Mouse (Mus musculus) MEL (cell line): ENCODE results near the gene Sfrp5. TPM values are rescaled to one million over a fixed set of nuclear protein-coding genes. Genes with fewer than 3 reads are reported as not detected.
A peak's percentile ranks its signal among the peaks of the same experiment; 100 is the strongest.

Source experiments
- DNase-seq: peaks from one replicate; pipeline ENCODE4 v3.0.0; 2011; ENCODE audit warnings: low read depth, low spot score
- H3K27ac ChIP-seq: 2 replicates; pipeline ENCODE4 v1.5.1; 2012; ENCODE audit warnings: low read depth, mild to moderate bottlenecking, control low read depth, low read length, moderate library complexity; ENCODE audit not compliant: control insufficient read depth
- H3K27me3 ChIP-seq, 2 experiments: fragments of 150-350 bp in 1 of 2; sonication (generic) in 1 of 2; 2 replicates each; pipeline ENCODE4 v1.6.1; 2012; ENCODE audit warnings: low read length in 2 of 2, mild to moderate bottlenecking in 2 of 2, improper control_type of control experiment in 1 of 2, moderate library complexity in 1 of 2; ENCODE audit not compliant: insufficient read depth in 2 of 2, control insufficient read depth in 1 of 2
- H3K36me3 ChIP-seq, 2 experiments: 2 replicates each; pipeline ENCODE4 v1.6.1; 2012 to 2014; ENCODE audit warnings: low read length in 2 of 2, improper control_type of control experiment in 1 of 2, inconsistent platforms in 1 of 2, mild to moderate bottlenecking in 1 of 2; ENCODE audit not compliant: insufficient read depth in 2 of 2, control insufficient read depth in 1 of 2
- H3K4me1 ChIP-seq, 2 experiments: fragments of 150-350 bp in 1 of 2; sonication (generic) in 1 of 2; 2 replicates each; pipeline ENCODE4 v1.6.1; 2012; ENCODE audit warnings: low read length in 2 of 2, improper control_type of control experiment in 1 of 2, mild to moderate bottlenecking in 1 of 2; ENCODE audit not compliant: insufficient read depth in 2 of 2, control insufficient read depth in 1 of 2
- H3K4me3 ChIP-seq, 2 experiments: fragments of 150-350 bp in 1 of 2; sonication (generic) in 1 of 2; 2 replicates each; pipeline ENCODE4 v1.5.1; 2012; ENCODE audit warnings: low read depth in 2 of 2, low read length in 2 of 2, mild to moderate bottlenecking in 2 of 2, moderate library complexity in 2 of 2, control low read depth in 1 of 2, improper control_type of control experiment in 1 of 2; ENCODE audit not compliant: control insufficient read depth in 1 of 2, insufficient read depth in 1 of 2
- H3K79me2 ChIP-seq: 2 replicates; pipeline ENCODE4 v1.6.1; 2012; ENCODE audit warnings: mild to moderate bottlenecking, low read length, moderate library complexity; ENCODE audit not compliant: control insufficient read depth, poor library complexity, insufficient read depth
- H3K9ac ChIP-seq: 2 replicates; pipeline ENCODE4 v1.6.1; 2012; ENCODE audit warnings: low read depth, mild to moderate bottlenecking, control low read depth, low read length, moderate library complexity; ENCODE audit not compliant: control insufficient read depth, poor library complexity, severe bottlenecking
- H3K9me3 ChIP-seq: fragments of 150-350 bp; sonication (generic); replicated peaks from 2 replicates; pipeline ENCODE4 v1.6.1; 2012; ENCODE audit warnings: mild to moderate bottlenecking, low read length, improper control_type of control experiment, moderate library complexity; ENCODE audit not compliant: insufficient read depth
- BHLHE40 ChIP-seq: IDR thresholded peaks from 2 replicates; pipeline ENCODE4 v1.6.1; 2012; ENCODE audit warnings: low read depth, mild to moderate bottlenecking, inconsistent platforms, low read length, improper control_type of control experiment, borderline replicate concordance
- CHD1 ChIP-seq: IDR thresholded peaks from 2 replicates; pipeline ENCODE4 v1.6.1; 2012; ENCODE audit warnings: low read depth, mild to moderate bottlenecking, inconsistent platforms, low read length, improper control_type of control experiment
- CTCF ChIP-seq, 3 experiments: IDR thresholded peaks in 2 of 3; conservative IDR thresholded peaks in 1 of 3; 2 replicates each; pipeline ENCODE4 v1.5.1; 2011 to 2012; ENCODE audit warnings: low read length in 3 of 3, low read depth in 2 of 3, mild to moderate bottlenecking in 2 of 3, improper control_type of control experiment in 1 of 3, inconsistent platforms in 1 of 3, mixed read lengths in 1 of 3, moderate library complexity in 1 of 3; ENCODE audit not compliant: control insufficient read depth in 1 of 3, insufficient read depth in 1 of 3, poor library complexity in 1 of 3, severe bottlenecking in 1 of 3
- ETS1 ChIP-seq: IDR thresholded peaks from 2 replicates; pipeline ENCODE4 v1.6.1; 2012; ENCODE audit warnings: low read depth, mild to moderate bottlenecking, inconsistent platforms, low read length, improper control_type of control experiment, moderate library complexity
- GABPA ChIP-seq: IDR thresholded peaks from 2 replicates; pipeline ENCODE4 v1.6.1; 2012; ENCODE audit warnings: low read depth, mild to moderate bottlenecking, inconsistent platforms, low read length, improper control_type of control experiment, moderate library complexity
- HCFC1 ChIP-seq: IDR thresholded peaks from 2 replicates; pipeline ENCODE4 v1.6.1; 2012; ENCODE audit warnings: low read depth, mild to moderate bottlenecking, inconsistent platforms, low read length, improper control_type of control experiment, moderate library complexity
- KAT2A ChIP-seq: conservative IDR thresholded peaks from 2 replicates; pipeline ENCODE4 v1.6.1; 2012; ENCODE audit warnings: low read depth, low read length, improper control_type of control experiment, inconsistent platforms
- MAFK ChIP-seq: IDR thresholded peaks from 2 replicates; pipeline ENCODE4 v1.6.1; 2011; ENCODE audit warnings: low read depth, mild to moderate bottlenecking, low read length, improper control_type of control experiment, borderline replicate concordance
- MAZ ChIP-seq: IDR thresholded peaks from 2 replicates; pipeline ENCODE4 v1.6.1; 2012; ENCODE audit warnings: low read depth, mild to moderate bottlenecking, inconsistent platforms, low read length, improper control_type of control experiment
- MYB ChIP-seq: IDR thresholded peaks from 2 replicates; pipeline ENCODE4 v1.6.1; 2011; ENCODE audit warnings: mild to moderate bottlenecking, low read depth, low read length, improper control_type of control experiment
- MYC ChIP-seq: IDR thresholded peaks from 2 replicates; pipeline ENCODE4 v1.6.1; 2011; ENCODE audit warnings: low read depth, mild to moderate bottlenecking, low read length, improper control_type of control experiment, moderate library complexity
- NELFE ChIP-seq: IDR thresholded peaks from 2 replicates; pipeline ENCODE4 v1.6.1; 2011; ENCODE audit warnings: low read depth, low read length, improper control_type of control experiment
- POLR2A ChIP-seq, 2 experiments: IDR thresholded peaks; 2 replicates each; pipeline ENCODE4 v1.6.1; 2011 to 2012; ENCODE audit warnings: low read length in 2 of 2, mild to moderate bottlenecking in 2 of 2, control low read depth in 1 of 2, improper control_type of control experiment in 1 of 2, low read depth in 1 of 2, moderate library complexity in 1 of 2; ENCODE audit not compliant: control insufficient read depth in 1 of 2, insufficient read depth in 1 of 2, poor library complexity in 1 of 2
- SIN3A ChIP-seq: IDR thresholded peaks from 2 replicates; pipeline ENCODE4 v1.6.1; 2012; ENCODE audit warnings: low read length, improper control_type of control experiment, inconsistent platforms
- SMC3 ChIP-seq: IDR thresholded peaks from 2 replicates; pipeline ENCODE4 v1.6.1; 2011; ENCODE audit warnings: low read depth, low read length, improper control_type of control experiment
- TCF12 ChIP-seq: IDR thresholded peaks from 2 replicates; pipeline ENCODE4 v1.6.1; 2014; ENCODE audit warnings: low read depth, mild to moderate bottlenecking, inconsistent platforms, low read length, improper control_type of control experiment, moderate library complexity
- UBTF ChIP-seq: IDR thresholded peaks from 2 replicates; pipeline ENCODE4 v1.6.1; 2012; ENCODE audit warnings: low read depth, mild to moderate bottlenecking, inconsistent platforms, low read length, improper control_type of control experiment, moderate library complexity, borderline replicate concordance; ENCODE audit not compliant: insufficient read depth
- USF1 ChIP-seq: IDR thresholded peaks from 2 replicates; pipeline ENCODE4 v1.6.1; 2014; ENCODE audit warnings: low read depth, mild to moderate bottlenecking, inconsistent platforms, low read length, improper control_type of control experiment, moderate library complexity
- ZC3H11A ChIP-seq: IDR thresholded peaks from 2 replicates; pipeline ENCODE4 v1.6.1; 2012; ENCODE audit warnings: low read depth, mild to moderate bottlenecking, inconsistent platforms, low read length, improper control_type of control experiment
- ZKSCAN1 ChIP-seq: IDR thresholded peaks from 2 replicates; pipeline ENCODE4 v1.6.1; 2012; ENCODE audit warnings: low read depth, mild to moderate bottlenecking, inconsistent platforms, low read length, improper control_type of control experiment, moderate library complexity
- polyA plus RNA-seq, 2 experiments: library from polyadenylated mRNA; stranded (reverse) in 1 of 2; unstranded in 1 of 2; fragments of >175 nt in 1 of 2; fragments of >200 nt in 1 of 2; gene quantifications; 2 replicates each; pipeline versions ENCODE4 v1.2.1 to v1.2.4; 2012; ENCODE audit warnings: low replicate concordance in 2 of 2, low read depth in 1 of 2; ENCODE audit not compliant: insufficient read length in 2 of 2, insufficient read depth in 1 of 2, missing spikeins in 1 of 2
- total RNA-seq: library from RNA; depleted of rRNA; stranded (reverse); fragments of 300-350 nt; gene quantifications from 2 replicates; pipeline ENCODE4 v1.2.3, GENCODE M21; 2012

Sfrp5 gene
- total and polyA plus RNA-seq, 3 experiments: 0.50 TPM; not detected in 2

DNA sequence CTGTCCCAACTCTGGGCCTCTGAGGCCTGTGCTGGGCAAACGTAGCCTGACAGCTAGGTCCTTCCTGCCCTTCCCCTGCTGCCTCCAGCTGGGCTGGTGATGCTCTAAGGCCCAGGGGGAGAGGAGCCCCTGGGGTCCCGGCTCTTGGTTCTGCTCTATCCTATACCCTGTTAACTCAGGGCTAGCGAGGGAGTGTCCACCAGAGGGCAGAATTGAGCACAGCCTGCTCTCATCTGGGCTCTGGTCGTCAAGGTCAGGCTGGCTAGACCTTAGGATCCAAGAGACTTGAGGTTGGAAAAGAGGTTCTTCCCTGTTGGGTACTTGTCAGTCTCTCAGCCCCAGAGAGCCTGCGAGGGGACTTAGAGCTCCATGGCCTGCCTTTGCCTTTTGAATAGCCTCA, 11.6 kb downstream of the Sfrp5 start (continued):
- TF ChIP-seq SMC3 (peak; percentile 90), ZC3H11A (peak; percentile 37; the same call in 1 of the 2 replicates), CHD1 (no peak), POLR2A (IDR thresholded peaks at IDR 0.05; ENCODE audit: control insufficient read depth in 1 of 2, insufficient read depth in 1 of 2, low read depth in 1 of 2, low read length in 2 of 2, poor library complexity in 1 of 2) (no peak), MYB (no peak), ZKSCAN1 (no peak), BHLHE40 (no peak), GABPA (no peak), HCFC1 (no peak), MAZ (no peak), MYC (no peak)

DNA sequence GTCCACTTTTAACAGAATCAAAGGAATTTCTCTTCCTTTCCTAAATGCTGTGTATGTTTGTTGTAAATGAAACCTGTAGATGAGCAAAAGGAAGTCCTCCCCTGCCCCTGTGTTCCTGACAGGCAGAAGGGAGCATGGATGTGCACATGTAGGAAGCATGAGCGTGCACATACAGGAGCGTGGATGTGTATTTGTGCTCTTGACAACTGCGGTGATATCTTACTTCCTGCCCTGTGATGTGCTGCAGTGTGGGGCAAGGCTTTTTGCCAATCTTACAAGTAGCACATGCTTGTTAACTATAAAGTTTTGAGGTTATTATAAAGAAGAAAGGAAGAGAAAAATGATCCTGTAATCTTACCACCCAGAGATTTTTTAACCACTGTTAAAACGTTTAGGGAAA, 12.3 kb downstream of the Sfrp5 start:
- Histone ChIP-seq H3K36me3 (peaks cover 0 to 6% of the 10 kb centered on the region in 2 experiments; a peak in 1 of 4 replicates), H3K27ac (no peak overlapping the region), H3K9me3 (no peaks in the 10 kb centered on the region), H3K4me3 (no peak overlapping the region), H3K4me1 (no peaks in the 10 kb centered on the region), H3K27me3 (no peaks in the 10 kb centered on the region), H3K79me2 (no peaks in the 10 kb centered on the region), H3K9ac (no peak overlapping the region)
- DNase-seq: no peak
- TF ChIP-seq MYB (no peak), TCF12 (no peak), USF1 (no peak), HCFC1 (no peak), SIN3A (no peak), UBTF (no peak), CTCF (IDR thresholded peaks at IDR 0.05 in 2 of 3, conservative IDR thresholded peaks at IDR 0.05 in 1 of 3; ENCODE audit: control insufficient read depth in 1 of 3, insufficient read depth in 1 of 3, low read depth in 2 of 3, low read length in 3 of 3, poor library complexity in 1 of 3, severe bottlenecking in 1 of 3) (no peak), SMC3 (no peak), BHLHE40 (no peak), MAZ (no peak), ETS1 (no peak), MAFK (no peak), KAT2A (no peak), NELFE (no peak)
